Mouse (Mus musculus) cerebellum, adult 2 months (tissue): ENCODE data around the gene Smdt1.

Source experiments
- CTCF ChIP-seq: fragments of 200-500 bp; IDR thresholded peaks from 2 replicates; pipeline ENCODE4 v1.5.1; 2011; ENCODE audit warnings: low read depth, mild to moderate bottlenecking, control low read depth, low read length, moderate library complexity, borderline replicate concordance; ENCODE audit not compliant: insufficient read depth
- POLR2A ChIP-seq: fragments of 200-500 bp; IDR thresholded peaks from 2 replicates; pipeline ENCODE4 v1.6.1; 2011; ENCODE audit warnings: low read length, control low read depth, borderline replicate concordance; ENCODE audit not compliant: insufficient read depth

- no peak for TF ChIP-seq CTCF
- no peak for TF ChIP-seq POLR2A
Measured at GRCm38 (mm10) chr15:82341675-82342542, 3.1 kb downstream of the Smdt1 start.
